Mouse (Mus musculus) E14TG2a.4 (cell line): ENCODE data around the gene Rpusd4.

ENCODE experiments used
- H3K27me3 ChIP-seq: 2 replicates; pipeline ENCODE4 v1.6.1; 2014; ENCODE audit warnings: low read length, control low read depth; ENCODE audit not compliant: insufficient read depth
- H3K36me3 ChIP-seq: 2 replicates; pipeline ENCODE4 v1.6.1; 2014; ENCODE audit warnings: low read length, control low read depth; ENCODE audit not compliant: insufficient read depth
- H3K4me1 ChIP-seq: replicated peaks from 2 replicates; pipeline ENCODE4 v1.6.1; 2014; ENCODE audit warnings: low read depth, low read length, control low read depth
- H3K4me3 ChIP-seq: replicated peaks from 2 replicates; pipeline ENCODE4 v1.5.1; 2014; ENCODE audit warnings: mild to moderate bottlenecking, low read length
- H3K9me3 ChIP-seq: 2 replicates; pipeline ENCODE4 v1.6.1; 2014; ENCODE audit warnings: low read length, control low read depth
- CTCF ChIP-seq: conservative IDR thresholded peaks from 2 replicates; pipeline ENCODE4 v1.5.1; 2014; ENCODE audit warnings: low read length
- NANOG ChIP-seq: IDR thresholded peaks from 2 replicates; pipeline ENCODE4 v1.6.1; 2014; ENCODE audit warnings: borderline replicate concordance, low read length, mixed read lengths
- POU5F1 ChIP-seq: IDR thresholded peaks from 2 replicates; pipeline ENCODE4 v1.6.1; 2014; ENCODE audit warnings: low read length, borderline replicate concordance

The Rpusd4 gene

GRCm38 (mm10) chr9:35317233-35317980 is 49.7 kb downstream of the Rpusd4 start:
- Histone ChIP-seq H3K27me3 (0 out of 2 replicates have a peak, but pooled peaks cover 6% of the 10 kb centered on the region), H3K36me3 (no peaks in the 10 kb centered on the region), H3K4me1 (peaks cover 22% of the 10 kb centered on the region), H3K4me3 (no peak overlapping the region), H3K9me3 (no peaks in the 10 kb centered on the region)
- TF ChIP-seq CTCF = no peak
- no peak for TF ChIP-seq POU5F1
- no peak for TF ChIP-seq NANOG

- Histone ChIP-seq H3K27me3 (0 out of 2 replicates have a peak, but pooled peaks cover 5% of the 10 kb centered on the region), H3K36me3 (no peaks in the 10 kb centered on the region), H3K4me1 (peaks cover 22% of the 10 kb centered on the region), H3K9me3 (no peaks in the 10 kb centered on the region), H3K4me3 (no peak overlapping the region)
- TF ChIP-seq CTCF = no peak
- no peak for TF ChIP-seq POU5F1
- no peak for TF ChIP-seq NANOG
These were observed 51.0 kb downstream of the Rpusd4 start for GRCm38 (mm10) chr9:35318537-35319172.

DNA sequence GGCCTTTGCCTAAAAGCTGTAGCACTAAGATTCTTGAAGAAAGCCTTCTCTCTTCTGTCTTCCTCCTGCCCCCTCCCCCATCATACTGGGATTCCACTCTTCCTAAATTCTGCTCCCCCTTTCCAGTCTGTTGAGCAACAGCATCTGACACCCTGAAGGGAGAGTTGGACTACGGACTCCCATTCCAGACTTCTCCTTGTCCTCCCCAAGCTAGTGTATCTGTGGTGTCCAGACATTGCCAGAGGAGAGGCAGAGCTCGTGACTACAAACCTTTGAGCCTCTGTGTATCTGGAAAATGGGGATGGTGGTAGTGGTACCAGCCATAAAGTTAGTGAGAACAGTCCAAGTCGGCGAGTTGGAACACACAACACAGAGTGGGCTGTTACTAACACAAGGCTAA is 52.6 kb downstream of the Rpusd4 start:
- Histone ChIP-seq H3K27me3 (0 out of 2 replicates have a peak, but pooled peaks cover 13% of the 10 kb centered on the region), H3K36me3 (no peaks in the 10 kb centered on the region), H3K4me1 (peaks cover 22% of the 10 kb centered on the region), H3K9me3 (no peaks in the 10 kb centered on the region), H3K4me3 (no peak overlapping the region)
- TF ChIP-seq NANOG (no peak), CTCF (no peak), POU5F1 (no peak)

DNA sequence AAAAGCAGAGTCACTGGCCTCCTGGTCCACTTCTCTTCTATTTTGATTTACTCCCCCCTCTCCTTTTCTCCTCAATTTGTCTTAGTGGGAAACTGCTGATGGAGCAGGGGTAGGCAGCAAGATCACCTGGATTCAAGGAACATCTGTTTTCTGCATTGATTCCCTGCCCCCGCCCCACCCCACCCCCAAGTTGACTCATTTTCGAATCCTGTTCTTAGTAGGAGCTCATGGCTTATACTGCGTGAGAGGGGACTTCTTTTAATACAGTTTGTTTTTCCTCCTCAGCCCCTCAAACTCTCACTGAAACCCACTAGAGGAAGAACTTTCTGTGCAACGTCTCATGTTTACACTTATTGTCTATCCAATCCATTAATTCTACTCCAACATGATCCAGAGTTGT is 56.3 kb downstream of the Rpusd4 start:
- peaks cover 21% of the 10 kb centered on the region; the same call in 1 of the 2 replicates for H3K27me3 ChIP-seq
- H3K36me3 ChIP-seq = no peaks in the 10 kb centered on the region
- TF ChIP-seq NANOG = no peak
- no peak for TF ChIP-seq POU5F1
- TF ChIP-seq CTCF = no peak
- H3K9me3 ChIP-seq = no peaks in the 10 kb centered on the region
- H3K4me3 ChIP-seq = no peak overlapping the region
- peaks cover 8% of the 10 kb centered on the region for H3K4me1 ChIP-seq

- TF ChIP-seq CTCF (no peak), NANOG (no peak), POU5F1 (no peak)
- peaks cover 25% of the 10 kb centered on the region; the same call in 1 of the 2 replicates for H3K27me3 ChIP-seq
- no peaks in the 10 kb centered on the region for H3K36me3 ChIP-seq
- H3K9me3 ChIP-seq = no peaks in the 10 kb centered on the region
- no peak overlapping the region for H3K4me3 ChIP-seq
- peaks cover 8% of the 10 kb centered on the region for H3K4me1 ChIP-seq
These were observed 56.9 kb downstream of the Rpusd4 start for GRCm38 (mm10) chr9:35324571-35324970.

- H3K4me1 ChIP-seq = peaks cover 23% of the 10 kb centered on the region
- H3K27me3 ChIP-seq = peaks cover 31% of the 10 kb centered on the region; the same call in 1 of the 2 replicates
- H3K4me3 ChIP-seq = no peak overlapping the region
- TF ChIP-seq CTCF (no peak), NANOG (no peak)
- H3K9me3 ChIP-seq = no peaks in the 10 kb centered on the region
- H3K36me3 ChIP-seq = no peaks in the 10 kb centered on the region
These were observed 59.1 kb downstream of the Rpusd4 start for GRCm38 (mm10) chr9:35326644-35327263.
